Mouse (Mus musculus) colon, adult 2 months (tissue): ENCODE results near the gene Aplnr. TPM values are rescaled to one million over a fixed set of nuclear protein-coding genes. Genes with fewer than 3 reads are reported as not detected.

Experiments used
- polyA plus RNA-seq: library from polyadenylated mRNA; depleted of rRNA; stranded (reverse); fragments of >200 nt; gene quantifications from 2 replicates; pipeline ENCODE4 v1.2.3, GENCODE M21; 2012; rRNA removed

The Aplnr gene
- 3.3 and 4.9 TPM in 2 replicates for polyA plus RNA-seq

GRCm38 (mm10) chr2:85136089-85136488 is at the start of gene Aplnr:
Aplnr (plus strand) TSS chr2:85136225.

Other genes starting within 250 kb of the Aplnr start
- gene Rtn4rl2, start 249.5 kb upstream of the Aplnr start, polyA plus RNA-seq = 3.2 and 4.2 TPM in 2 replicates
- 27.0 and 31.9 TPM in 2 replicates for gene Slc43a3, start 199.6 kb upstream of the Aplnr start, polyA plus RNA-seq
- gene Prg2, start 155.8 kb upstream of the Aplnr start, polyA plus RNA-seq = 0.29 and 0.43 TPM in 2 replicates
- not detected in 2 replicates for gene Prg3, start 148.0 kb upstream of the Aplnr start, polyA plus RNA-seq
- 64.4 and 82.2 TPM in 2 replicates for gene Ssrp1, start 99.0 kb upstream of the Aplnr start, polyA plus RNA-seq
- 0.49 and 0.66 TPM in 2 replicates for gene P2rx3, start 98.8 kb upstream of the Aplnr start, polyA plus RNA-seq
- gene Tnks1bp1, start 88.2 kb upstream of the Aplnr start, polyA plus RNA-seq = 133 and 136 TPM in 2 replicates
- 1.1 and 1.2 TPM in 2 replicates for gene Lrrc55, start 61.0 kb downstream of the Aplnr start, polyA plus RNA-seq
- not detected in 2 replicates for gene Olfr987, start 203.1 kb downstream of the Aplnr start, polyA plus RNA-seq
- gene Olfr988, start 227.0 kb downstream of the Aplnr start, polyA plus RNA-seq = not detected in 2 replicates